Mouse (Mus musculus): ENCODE results near the gene Irf8. TPM values are rescaled to one million over a fixed set of nuclear protein-coding genes. Genes with fewer than 3 reads are reported as not detected.
"Not testable (repeated sequence)": the region's sequence is repeated elsewhere in the genome, so short reads cannot be mapped to it uniquely, and the experiment has no call there.

The Irf8 gene
- polyA plus RNA-seq, 1 experiment from 2014 or later = 193 TPM

GRCm38 (mm10) chr8:120701758-120702465, 34.2 kb upstream of the Irf8 start:
- peak overlapping the region; percentile 39 for H3K27ac ChIP-seq
- WGBS (ENCODE audit: missing documents) = 25% methylated on average over 19 of the region's 19 CpGs

GRCm38 (mm10) chr8:120704203-120704602, 32.0 kb upstream of the Irf8 start:
- no peaks in the 10 kb centered on the region for H3K79me2 ChIP-seq (ENCODE audit: inconsistent target)
- WGBS (ENCODE audit: missing documents) = 73% methylated on average over 9 of the region's 9 CpGs
- no peak overlapping the region for H3K4me3 ChIP-seq (ENCODE audit: inconsistent target)
- H3K27ac ChIP-seq = no peak overlapping the region
- H3K36me3 ChIP-seq (ENCODE audit: inconsistent target) = no peaks in the 10 kb centered on the region

More at GRCm38 (mm10) chr8:120701758-120702465, 34.2 kb upstream of the Irf8 start:
- no peak overlapping the region for H3K4me3 ChIP-seq (ENCODE audit: inconsistent target)
- no peaks in the 10 kb centered on the region for H3K36me3 ChIP-seq (ENCODE audit: inconsistent target)
- H3K79me2 ChIP-seq (ENCODE audit: inconsistent target) = no peaks in the 10 kb centered on the region

GRCm38 (mm10) chr8:120705163-120705562, 31.0 kb upstream of the Irf8 start:
- H3K79me2 ChIP-seq (ENCODE audit: inconsistent target) = no peaks in the 10 kb centered on the region
- H3K4me3 ChIP-seq (ENCODE audit: inconsistent target) = no peak overlapping the region
- no peaks in the 10 kb centered on the region for H3K36me3 ChIP-seq (ENCODE audit: inconsistent target)
- no peak overlapping the region for H3K27ac ChIP-seq
- WGBS (ENCODE audit: missing documents) = 89% methylated on average over 15 of the region's 15 CpGs

GRCm38 (mm10) chr8:120706193-120706592, 30.0 kb upstream of the Irf8 start:
- Histone ChIP-seq H3K27ac (no peak overlapping the region), H3K79me2 (ENCODE audit: inconsistent target) (no peaks in the 10 kb centered on the region), H3K36me3 (ENCODE audit: inconsistent target) (no peaks in the 10 kb centered on the region), H3K4me3 (ENCODE audit: inconsistent target) (no peak overlapping the region)
- 93% methylated on average over 3 of the region's 3 CpGs for WGBS (ENCODE audit: missing documents)

GRCm38 (mm10) chr8:120709176-120709575, 27.0 kb upstream of the Irf8 start:
- 33% methylated on average over 10 of the region's 10 CpGs for WGBS (ENCODE audit: missing documents)
- no peak overlapping the region for H3K4me3 ChIP-seq (ENCODE audit: inconsistent target)
- H3K27ac ChIP-seq = no peak overlapping the region
- H3K79me2 ChIP-seq (ENCODE audit: inconsistent target) = no peaks in the 10 kb centered on the region
- H3K36me3 ChIP-seq (ENCODE audit: inconsistent target) = no peaks in the 10 kb centered on the region

GRCm38 (mm10) chr8:120715200-120715599, 21.0 kb upstream of the Irf8 start:
- Histone ChIP-seq H3K4me3 (ENCODE audit: inconsistent target) (no peak overlapping the region), H3K27ac (peak overlapping the region; percentile 95), H3K79me2 (ENCODE audit: inconsistent target) (no peaks in the 10 kb centered on the region), H3K36me3 (ENCODE audit: inconsistent target) (no peaks in the 10 kb centered on the region)
- 18% methylated on average over 6 of the region's 6 CpGs for WGBS (ENCODE audit: missing documents)

GRCm38 (mm10) chr8:120715996-120716680, 20.0 kb upstream of the Irf8 start:
- WGBS (ENCODE audit: missing documents) = 58% methylated on average over 15 of the region's 15 CpGs
- Histone ChIP-seq H3K79me2 (ENCODE audit: inconsistent target) (no peaks in the 10 kb centered on the region), H3K36me3 (ENCODE audit: inconsistent target) (no peaks in the 10 kb centered on the region), H3K4me3 (ENCODE audit: inconsistent target) (no peak overlapping the region), H3K27ac (peak overlapping the region; percentile 95)

GRCm38 (mm10) chr8:120719586-120720236, 16.4 kb upstream of the Irf8 start:
- WGBS (ENCODE audit: missing documents) = 25% methylated on average over 18 of the region's 19 CpGs
- Histone ChIP-seq H3K27ac (peak overlapping the region; percentile 89), H3K4me3 (ENCODE audit: inconsistent target) (no peak overlapping the region), H3K79me2 (ENCODE audit: inconsistent target) (no peaks in the 10 kb centered on the region), H3K36me3 (ENCODE audit: inconsistent target) (no peaks in the 10 kb centered on the region)

GRCm38 (mm10) chr8:120723025-120723424, 13.1 kb upstream of the Irf8 start:
- Histone ChIP-seq H3K36me3 (ENCODE audit: inconsistent target) (no peaks in the 10 kb centered on the region), H3K27ac (no peak overlapping the region), H3K4me3 (ENCODE audit: inconsistent target) (no peak overlapping the region), H3K79me2 (ENCODE audit: inconsistent target) (no peaks in the 10 kb centered on the region)
- WGBS (ENCODE audit: missing documents) = 83% methylated on average over 6 of the region's 6 CpGs

GRCm38 (mm10) chr8:120724096-120724495, 12.1 kb upstream of the Irf8 start:
- H3K27ac ChIP-seq; H3K4me3 ChIP-seq (ENCODE audit: inconsistent target); H3K79me2 ChIP-seq (ENCODE audit: inconsistent target); H3K36me3 ChIP-seq (ENCODE audit: inconsistent target): not testable (repeated sequence)
- 100% methylated on average over 1 of the region's 4 CpGs for WGBS (ENCODE audit: missing documents)

- Histone ChIP-seq H3K36me3 (ENCODE audit: inconsistent target) (no peaks in the 10 kb centered on the region), H3K4me3 (ENCODE audit: inconsistent target) (no peak overlapping the region), H3K27ac (peak overlapping the region; percentile 40), H3K79me2 (ENCODE audit: inconsistent target) (no peaks in the 10 kb centered on the region)
- WGBS (ENCODE audit: missing documents) = 41% methylated on average over 16 of the region's 17 CpGs
Observed at GRCm38 (mm10) chr8:120724816-120725575, 11.2 kb upstream of the Irf8 start.

- WGBS (ENCODE audit: missing documents) = 72% methylated on average over 5 of the region's 5 CpGs
- Histone ChIP-seq H3K36me3 (ENCODE audit: inconsistent target) (no peaks in the 10 kb centered on the region), H3K4me3 (ENCODE audit: inconsistent target) (no peak overlapping the region), H3K27ac (peak overlapping the region; percentile 40), H3K79me2 (ENCODE audit: inconsistent target) (no peaks in the 10 kb centered on the region)
Observed at GRCm38 (mm10) chr8:120725576-120725950, 10.6 kb upstream of the Irf8 start.

GRCm38 (mm10) chr8:120726051-120726450, 10.1 kb upstream of the Irf8 start:
- H3K27ac ChIP-seq = peak overlapping the region; percentile 40; the same call in 1 of the 2 replicates
- no peaks in the 10 kb centered on the region for H3K36me3 ChIP-seq (ENCODE audit: inconsistent target)
- H3K4me3 ChIP-seq (ENCODE audit: inconsistent target) = no peak overlapping the region
- 65% methylated on average over 5 of the region's 5 CpGs for WGBS (ENCODE audit: missing documents)
- no peaks in the 10 kb centered on the region for H3K79me2 ChIP-seq (ENCODE audit: inconsistent target)

- no peaks in the 10 kb centered on the region for H3K79me2 ChIP-seq (ENCODE audit: inconsistent target)
- WGBS (ENCODE audit: missing documents) = 89% methylated on average over 9 of the region's 9 CpGs
- H3K27ac ChIP-seq = no peak overlapping the region
- no peak overlapping the region for H3K4me3 ChIP-seq (ENCODE audit: inconsistent target)
- no peaks in the 10 kb centered on the region for H3K36me3 ChIP-seq (ENCODE audit: inconsistent target)
Observed at GRCm38 (mm10) chr8:120728488-120729160, 7.5 kb upstream of the Irf8 start.

All from macrophage (primary cell).